Mouse (Mus musculus) layer of hippocampus, postnatal 14 days (tissue): ENCODE data around the gene Aox3. TPM values are rescaled to one million over a fixed set of nuclear protein-coding genes. Genes with fewer than 3 reads are reported as not detected.

Experiments
- total RNA-seq, 2 experiments: library from RNA; stranded (reverse); gene quantifications; 2 replicates each; pipeline ENCODE4 v1.2.3; 2021

Gene Aox3
- total RNA-seq, 2 experiments from 2014 or later = 3.1 to 3.8 TPM

Other genes with a start within 250 kb of the Aox3 start
- gene Sgo2a, start 117.2 kb upstream of the Aox3 start, total RNA-seq = 1 to 10 TPM in 1 of 2 experiments, under 1 TPM in 1; 0.95 to 1.4 TPM
- 10 to 100 TPM; 18.3 to 21.2 TPM for gene Kctd18, start 94.2 kb upstream of the Aox3 start, total RNA-seq
- gene Aox1, start 83.2 kb upstream of the Aox3 start, total RNA-seq = 1 to 10 TPM; 2.3 to 2.7 TPM
- 1 to 10 TPM; 3.5 to 3.8 TPM for gene Aox4, start 97.3 kb downstream of the Aox3 start, total RNA-seq
- not detected for gene Aox2, start 165.2 kb downstream of the Aox3 start, total RNA-seq